Mouse (Mus musculus) 416B (cell line): ENCODE data around the gene Dab2ip.

ENCODE experiments used
- DNase-seq: peaks from one replicate; pipeline ENCODE4 v3.0.0; 2011; ENCODE audit warnings: low read depth

Gene Dab2ip

GRCm38 (mm10) chr2:35719230-35720005 lies 161.4 kb downstream of the Dab2ip start:
- no peak for DNase-seq

- no peak for DNase-seq
Measured at GRCm38 (mm10) chr2:35720104-35720503, 162.0 kb downstream of the Dab2ip start.

GRCm38 (mm10) chr2:35720550-35720949 lies 162.5 kb downstream of the Dab2ip start:
- DNase-seq = no peak

- no peak for DNase-seq
Measured at GRCm38 (mm10) chr2:35720956-35721355, 162.9 kb downstream of the Dab2ip start.

- DNase-seq = no peak
Measured at GRCm38 (mm10) chr2:35722821-35723220, 164.8 kb downstream of the Dab2ip start.

- no peak for DNase-seq
Measured at GRCm38 (mm10) chr2:35723267-35723666, 165.2 kb downstream of the Dab2ip start.

- no peak for DNase-seq
Measured at GRCm38 (mm10) chr2:35723691-35724090, 165.6 kb downstream of the Dab2ip start.

GRCm38 (mm10) chr2:35728633-35729032 lies 170.6 kb downstream of the Dab2ip start:
- DNase-seq = peak; percentile 21

GRCm38 (mm10) chr2:35729077-35730065 lies 171.3 kb downstream of the Dab2ip start:
- peak; percentile 94 for DNase-seq

- DNase-seq = peak; percentile 89
Measured at GRCm38 (mm10) chr2:35731671-35732449, 173.8 kb downstream of the Dab2ip start.

- peak; percentile 56 for DNase-seq
Measured at GRCm38 (mm10) chr2:35735001-35735400, 176.9 kb downstream of the Dab2ip start.

- DNase-seq = no peak
Measured at GRCm38 (mm10) chr2:35736061-35736460, 178.0 kb downstream of the Dab2ip start.

- DNase-seq = no peak
Measured at GRCm38 (mm10) chr2:35737467-35738027, 179.5 kb downstream of the Dab2ip start.

GRCm38 (mm10) chr2:35739669-35740254 lies 181.7 kb downstream of the Dab2ip start:
- DNase-seq = no peak

GRCm38 (mm10) chr2:35745876-35746275 lies 187.8 kb downstream of the Dab2ip start:
- DNase-seq = no peak

GRCm38 (mm10) chr2:35746638-35747037 lies 188.6 kb downstream of the Dab2ip start:
- no peak for DNase-seq

- DNase-seq = no peak
Measured at GRCm38 (mm10) chr2:35747371-35748035, 189.4 kb downstream of the Dab2ip start.

- DNase-seq = no peak
Measured at GRCm38 (mm10) chr2:35750533-35751141, 192.6 kb downstream of the Dab2ip start.

GRCm38 (mm10) chr2:35751781-35752505 lies 193.9 kb downstream of the Dab2ip start:
- no peak for DNase-seq

- no peak for DNase-seq
Measured at GRCm38 (mm10) chr2:35756467-35756866, 198.4 kb downstream of the Dab2ip start.
